Mouse (Mus musculus): ENCODE measurements around the gene 9130409I23Rik. TPM values are rescaled to one million over a fixed set of nuclear protein-coding genes. Genes with fewer than 3 reads are reported as not detected.

Gene 9130409I23Rik
- polyA plus RNA-seq (2012; rRNA removed) = not detected in 2 replicates

DNA sequence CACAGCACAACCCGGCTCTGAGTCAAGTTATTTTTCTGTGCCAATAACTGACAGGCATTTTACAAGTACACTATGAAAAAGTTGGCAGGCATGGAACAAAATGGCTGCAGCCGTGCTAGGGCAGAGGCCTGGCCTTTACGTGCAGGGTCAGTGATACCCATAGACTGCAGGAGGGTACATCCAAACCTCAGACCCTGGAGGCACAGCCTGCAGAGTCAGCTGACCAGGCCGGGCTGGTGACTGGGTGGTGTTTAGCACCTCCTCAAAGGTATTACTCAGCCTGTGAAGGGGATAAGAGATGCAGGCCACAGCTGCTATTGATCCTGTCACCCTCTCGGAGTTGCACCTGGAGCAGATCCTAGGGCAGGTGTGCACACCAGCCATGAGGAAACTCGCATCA is at the start of gene 9130409I23Rik:
Gene 9130409I23Rik, plus strand, starts transcription at position 301 of the 400 bp plus-strand sequence.
- Histone ChIP-seq H3K27ac (ENCODE audit: control insufficient read depth, insufficient read depth, low read depth, low read length) (no peak within 1 kb of the TSS), H3K4me1 (ENCODE audit: control insufficient read depth, insufficient read depth, low read length) (no peaks in the 10 kb centered on the region), H3K4me3 (ENCODE audit: control insufficient read depth, low read depth, low read length) (no peak within 1 kb of the TSS), H3K36me3 (ENCODE audit: control insufficient read depth, insufficient read depth, low read length) (no peaks in the 10 kb centered on the region), H3K27me3 (ENCODE audit: control insufficient read depth, insufficient read depth, low read length) (no peaks in the 10 kb centered on the region)
- TF ChIP-seq POLR2A (IDR thresholded peaks at IDR 0.05; ENCODE audit: control insufficient read depth, low read depth, low read length) (no peak), CTCF (IDR thresholded peaks at IDR 0.05; ENCODE audit: control insufficient read depth, insufficient read depth, insufficient replicate concordance, low read depth, low read length) (no peak)

DNA sequence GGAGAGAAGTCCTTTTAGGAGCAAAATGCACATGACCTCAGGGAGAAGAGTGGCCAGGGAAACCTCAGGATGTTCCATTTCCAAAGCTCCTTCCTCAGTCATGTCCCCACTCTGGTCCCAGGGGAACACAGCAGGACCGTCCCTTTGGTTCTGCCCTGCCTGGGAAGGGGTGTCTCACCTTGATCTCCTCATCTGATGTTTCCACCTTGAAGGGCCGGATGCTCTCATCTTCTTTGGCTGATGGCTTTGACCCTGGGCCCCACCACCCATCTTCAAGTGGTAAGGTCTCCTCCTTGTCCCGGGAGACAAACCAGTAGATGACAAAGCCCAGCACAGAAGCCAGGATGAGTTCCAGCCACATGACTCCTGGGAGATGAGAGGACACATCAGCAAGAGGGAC is 49.4 kb upstream of the 9130409I23Rik start:
- Histone ChIP-seq H3K27me3 (ENCODE audit: control insufficient read depth, insufficient read depth, low read length) (no peaks in the 10 kb centered on the region), H3K4me1 (ENCODE audit: control insufficient read depth, insufficient read depth, low read length) (no peaks in the 10 kb centered on the region; the same call in 1 of the 2 replicates), H3K36me3 (ENCODE audit: control insufficient read depth, insufficient read depth, low read length) (no peaks in the 10 kb centered on the region), H3K4me3 (ENCODE audit: control insufficient read depth, low read depth, low read length) (no peak overlapping the region), H3K27ac (ENCODE audit: control insufficient read depth, insufficient read depth, low read depth, low read length) (no peak overlapping the region)
- TF ChIP-seq CTCF (IDR thresholded peaks at IDR 0.05; ENCODE audit: control insufficient read depth, insufficient read depth, insufficient replicate concordance, low read depth, low read length) (no peak), POLR2A (IDR thresholded peaks at IDR 0.05; ENCODE audit: control insufficient read depth, low read depth, low read length) (no peak)

DNA sequence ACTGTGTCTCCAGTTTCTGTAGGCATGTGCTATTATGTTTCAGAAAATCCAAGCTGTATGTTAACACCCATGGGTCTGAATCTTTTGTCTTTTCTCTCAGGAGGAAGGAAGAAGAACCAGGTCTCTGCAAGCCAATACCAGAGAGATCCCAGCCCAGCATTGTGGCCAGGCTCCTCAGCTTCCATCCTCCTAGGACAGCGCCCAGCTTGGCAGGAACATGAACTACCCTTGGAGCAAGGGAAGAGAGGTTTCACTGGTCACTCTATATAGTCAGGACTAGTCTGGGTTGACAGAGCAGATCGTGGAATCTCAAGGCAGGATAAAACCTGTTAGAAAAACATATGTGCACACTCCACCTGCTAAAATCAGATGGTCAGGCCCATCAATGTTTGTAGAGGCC is 47.2 kb upstream of the 9130409I23Rik start:
- Histone ChIP-seq H3K36me3 (ENCODE audit: control insufficient read depth, insufficient read depth, low read length) (no peaks in the 10 kb centered on the region), H3K4me1 (ENCODE audit: control insufficient read depth, insufficient read depth, low read length) (no peaks in the 10 kb centered on the region; the same call in 1 of the 2 replicates), H3K27ac (ENCODE audit: control insufficient read depth, insufficient read depth, low read depth, low read length) (no peak overlapping the region), H3K27me3 (ENCODE audit: control insufficient read depth, insufficient read depth, low read length) (no peaks in the 10 kb centered on the region), H3K4me3 (ENCODE audit: control insufficient read depth, low read depth, low read length) (no peak overlapping the region)
- TF ChIP-seq CTCF (IDR thresholded peaks at IDR 0.05; ENCODE audit: control insufficient read depth, insufficient read depth, insufficient replicate concordance, low read depth, low read length) (no peak), POLR2A (IDR thresholded peaks at IDR 0.05; ENCODE audit: control insufficient read depth, low read depth, low read length) (no peak)

DNA sequence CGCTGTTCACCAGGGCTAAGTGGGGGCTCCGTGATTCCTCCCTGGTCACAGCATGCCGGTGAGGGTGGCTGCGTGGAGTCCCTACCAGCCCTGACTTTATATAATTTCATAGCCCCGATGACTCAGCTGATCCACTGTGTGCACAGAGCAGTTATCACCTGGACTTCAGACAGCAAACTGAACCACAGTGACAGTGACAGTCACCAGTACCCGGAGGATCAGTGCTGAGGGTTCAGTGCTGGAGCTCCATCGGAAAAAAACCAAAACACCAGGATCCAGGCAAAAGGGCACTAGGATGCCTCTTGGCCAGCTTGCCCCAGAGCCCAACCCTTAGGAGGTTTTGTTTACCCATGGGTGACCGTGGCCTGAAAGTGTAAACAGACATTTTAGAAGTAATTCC is 45.7 kb upstream of the 9130409I23Rik start:
- no peak for TF ChIP-seq CTCF (IDR thresholded peaks at IDR 0.05; ENCODE audit: control insufficient read depth, insufficient read depth, insufficient replicate concordance, low read depth, low read length)
- Histone ChIP-seq H3K4me3 (ENCODE audit: control insufficient read depth, low read depth, low read length) (no peak overlapping the region), H3K4me1 (ENCODE audit: control insufficient read depth, insufficient read depth, low read length) (peaks cover 3% of the 10 kb centered on the region), H3K36me3 (ENCODE audit: control insufficient read depth, insufficient read depth, low read length) (no peaks in the 10 kb centered on the region), H3K27ac (ENCODE audit: control insufficient read depth, insufficient read depth, low read depth, low read length) (no peak overlapping the region), H3K27me3 (ENCODE audit: control insufficient read depth, insufficient read depth, low read length) (no peaks in the 10 kb centered on the region)

DNA sequence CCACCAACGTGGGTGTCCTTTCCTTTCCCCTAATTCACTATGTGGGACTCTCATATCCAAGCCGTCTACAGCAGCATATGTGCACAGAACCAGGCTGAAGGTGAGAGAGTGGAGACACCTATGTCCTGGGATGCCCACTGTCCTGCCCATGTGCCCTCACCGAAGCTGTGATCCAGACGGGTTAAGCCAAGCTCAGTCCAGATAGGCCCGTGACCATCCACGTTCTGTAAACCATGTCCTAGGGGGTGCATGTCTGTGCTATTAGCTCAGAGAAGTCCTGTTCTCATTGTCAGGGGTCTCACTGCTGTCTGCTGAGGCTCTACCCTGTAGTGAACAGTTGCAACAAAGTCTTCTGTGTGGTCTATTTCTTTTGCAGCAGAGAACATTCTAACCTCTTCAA is 43.2 kb upstream of the 9130409I23Rik start:
- Histone ChIP-seq H3K27me3 (ENCODE audit: control insufficient read depth, insufficient read depth, low read length) (no peaks in the 10 kb centered on the region), H3K36me3 (ENCODE audit: control insufficient read depth, insufficient read depth, low read length) (no peaks in the 10 kb centered on the region), H3K4me1 (ENCODE audit: control insufficient read depth, insufficient read depth, low read length) (peaks cover 4% of the 10 kb centered on the region), H3K27ac (ENCODE audit: control insufficient read depth, insufficient read depth, low read depth, low read length) (no peak overlapping the region), H3K4me3 (ENCODE audit: control insufficient read depth, low read depth, low read length) (no peak overlapping the region)
- TF ChIP-seq CTCF (IDR thresholded peaks at IDR 0.05; ENCODE audit: control insufficient read depth, insufficient read depth, insufficient replicate concordance, low read depth, low read length) (no peak), POLR2A (IDR thresholded peaks at IDR 0.05; ENCODE audit: control insufficient read depth, low read depth, low read length) (no peak)

DNA sequence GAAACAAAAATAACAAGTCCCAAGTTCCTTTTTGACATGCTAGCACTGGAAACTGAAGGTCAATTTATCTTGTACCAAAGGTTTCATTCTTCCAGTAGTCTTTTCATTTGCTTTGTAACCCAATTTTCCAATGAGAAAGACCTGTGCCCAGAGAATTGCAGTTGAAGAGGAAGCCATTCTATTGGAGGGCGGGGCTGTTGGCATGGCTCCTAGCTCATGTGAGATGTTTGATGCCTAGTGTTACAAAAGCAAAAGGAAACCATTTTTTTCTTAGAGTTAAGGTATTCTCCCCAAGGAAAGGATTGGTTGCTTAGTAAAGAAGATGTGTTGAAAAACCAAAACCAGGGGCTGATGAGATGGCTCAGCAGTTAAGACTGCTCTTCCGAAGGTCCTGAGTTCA is 42.8 kb upstream of the 9130409I23Rik start:
- H3K27me3 ChIP-seq (ENCODE audit: control insufficient read depth, insufficient read depth, low read length) = no peaks in the 10 kb centered on the region
- H3K27ac ChIP-seq (ENCODE audit: control insufficient read depth, insufficient read depth, low read depth, low read length) = no peak overlapping the region
- TF ChIP-seq POLR2A (IDR thresholded peaks at IDR 0.05; ENCODE audit: control insufficient read depth, low read depth, low read length) (no peak), CTCF (IDR thresholded peaks at IDR 0.05; ENCODE audit: control insufficient read depth, insufficient read depth, insufficient replicate concordance, low read depth, low read length) (no peak)
- H3K4me3 ChIP-seq (ENCODE audit: control insufficient read depth, low read depth, low read length) = no peak overlapping the region
- H3K36me3 ChIP-seq (ENCODE audit: control insufficient read depth, insufficient read depth, low read length) = no peaks in the 10 kb centered on the region
- peaks cover 4% of the 10 kb centered on the region for H3K4me1 ChIP-seq (ENCODE audit: control insufficient read depth, insufficient read depth, low read length)

DNA sequence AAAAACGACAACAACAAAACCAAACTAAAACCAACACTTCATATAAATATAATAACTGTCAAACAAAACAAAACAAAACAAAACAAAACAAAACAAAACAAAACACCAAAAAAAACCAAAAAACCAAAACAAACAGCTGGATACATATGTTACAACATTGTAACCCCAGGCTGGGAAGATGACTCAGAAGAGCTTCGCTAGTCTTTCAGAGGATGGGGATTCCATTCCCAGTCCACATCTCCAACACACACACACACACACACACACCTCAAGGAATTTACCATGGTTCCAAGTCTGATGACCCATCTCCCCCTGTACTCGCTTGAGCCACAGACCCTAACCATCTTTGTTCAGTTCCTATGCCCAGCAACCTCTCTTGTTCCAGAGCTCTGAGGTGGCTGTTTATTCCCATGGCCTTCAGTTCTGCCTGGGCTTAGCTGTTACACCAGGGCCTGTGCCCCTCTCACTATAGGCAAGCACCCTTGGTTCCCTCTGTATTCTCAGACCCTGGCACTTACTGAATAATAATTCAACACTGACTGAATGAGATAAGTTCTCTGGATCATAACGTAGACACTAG is 41.9 kb upstream of the 9130409I23Rik start:
- Histone ChIP-seq H3K4me1 (ENCODE audit: control insufficient read depth, insufficient read depth, low read length) (peaks cover 4% of the 10 kb centered on the region), H3K4me3 (ENCODE audit: control insufficient read depth, low read depth, low read length) (no peak overlapping the region), H3K36me3 (ENCODE audit: control insufficient read depth, insufficient read depth, low read length) (no peaks in the 10 kb centered on the region), H3K27me3 (ENCODE audit: control insufficient read depth, insufficient read depth, low read length) (no peaks in the 10 kb centered on the region), H3K27ac (ENCODE audit: control insufficient read depth, insufficient read depth, low read depth, low read length) (peak overlapping the region; percentile 14; the same call in 1 of the 2 replicates)
- TF ChIP-seq POLR2A (IDR thresholded peaks at IDR 0.05; ENCODE audit: control insufficient read depth, low read depth, low read length) = no peak
- TF ChIP-seq CTCF (IDR thresholded peaks at IDR 0.05; ENCODE audit: control insufficient read depth, insufficient read depth, insufficient replicate concordance, low read depth, low read length) = no peak
